Comparison of ENCODE assay signal across 17 mouse cellular contexts in the genomic region with DNA sequence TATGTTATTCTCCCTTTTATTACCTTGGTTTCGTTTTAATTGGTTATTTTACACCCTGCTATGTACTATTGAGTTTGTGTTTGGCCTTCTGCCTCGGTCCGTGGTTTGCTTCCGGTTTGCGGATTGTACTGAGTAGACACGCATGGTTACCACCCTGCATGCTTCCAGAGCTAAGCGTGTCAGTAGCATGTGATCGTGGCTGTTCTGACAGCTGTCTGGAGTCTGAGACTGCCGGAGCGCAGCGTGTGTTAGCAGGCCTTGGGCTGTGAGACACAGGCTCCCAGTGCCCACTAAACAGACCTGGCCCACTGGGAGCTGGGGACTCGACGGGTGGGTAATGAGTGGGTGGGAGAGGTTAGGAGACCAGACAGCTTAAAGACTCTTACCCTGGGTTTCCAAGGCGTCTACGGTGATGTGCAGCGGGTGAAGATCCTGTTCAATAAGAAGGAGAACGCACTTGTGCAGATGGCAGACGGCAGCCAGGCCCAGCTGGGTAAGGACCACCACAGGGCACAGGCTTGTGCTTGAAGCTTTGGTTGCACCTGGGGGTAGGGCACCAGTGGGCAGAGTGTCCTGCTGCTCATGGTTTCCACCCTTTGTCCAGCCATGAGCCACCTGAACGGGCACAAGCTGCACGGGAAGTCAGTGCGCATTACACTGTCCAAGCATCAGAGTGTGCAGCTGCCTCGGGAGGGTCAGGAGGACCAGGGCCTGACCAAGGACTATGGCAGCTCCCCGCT. TPM values are rescaled to one million over a fixed set of nuclear protein-coding genes. Genes with fewer than 3 reads are reported as not detected.
A peak's percentile ranks its signal among the peaks of the same experiment; 100 is the strongest.
DNase-seq lines count a peak whose midpoint lies in the region; ATAC-seq and TF ChIP-seq lines count a peak whose summit lies in the region.
"Had no signal": no experiment of that assay in that cellular context is flagged by ENCODE, and none has a peak within 500 bp of the region (broad histone marks: within the 10 kb centered on the region; RNA-seq: fewer than 3 reads in every experiment).

No protein-coding gene starts in this region.

- TF ChIP-seq CTCF in kidney, adult 2 months (conservative IDR thresholded peaks at IDR 0.05; ENCODE audit: insufficient read depth, insufficient read length, low read depth, low read length): no peak

- no peak overlapping the region for H3K4me2 ChIP-seq in neural tube, embryonic 11.5 days (ENCODE audit: low read depth)
- no peak overlapping the region for H3K4me2 ChIP-seq in forebrain, embryonic 14.5 days (ENCODE audit: low read length)

- peaks cover 20% of the 10 kb centered on the region for H3K36me3 ChIP-seq in kidney, adult 2 months (ENCODE audit: control insufficient read depth, insufficient read depth, low read length)
- peaks cover 61% of the 10 kb centered on the region for H3K36me3 ChIP-seq in neural tube, embryonic 11.5 days (ENCODE audit: control insufficient read depth, insufficient read depth, low read length)
- peaks cover 93% of the 10 kb centered on the region for H3K36me3 ChIP-seq in forebrain, embryonic 14.5 days (ENCODE audit: control insufficient read depth, insufficient read depth, low read length)

- WGBS in kidney, adult 2 months: 44% methylated on average over 23 of the region's 23 CpGs
- 86% methylated on average over 23 of the region's 23 CpGs for WGBS in neural tube, embryonic 11.5 days
- 80% methylated on average over 23 of the region's 23 CpGs for WGBS in forebrain, embryonic 14.5 days

- peak; percentile 34 for DNase-seq in cerebellum, adult 9-11 months
- no peak for DNase-seq in cerebellum, postnatal 4 days (ENCODE audit: low spot score in 2 of 2)
- peak; percentile 59 for DNase-seq in kidney, adult 2 months
- DNase-seq in kidney, adult 18-20 months: no peak
- no peak for DNase-seq in neural tube, embryonic 11.5 days (ENCODE audit: low spot score)
- no peak for DNase-seq in neural tube, embryonic 10.5 days (ENCODE audit: extremely low spot score, low spot score)
- no peak for DNase-seq in urinary bladder, postnatal 25 days (ENCODE audit: low spot score)
- no peak for DNase-seq in forebrain, embryonic 14.5 days (ENCODE audit: low spot score)
- DNase-seq: adrenal gland, postnatal 14 days; heart, adult 18-20 months; heart, postnatal 36 days; layer of hippocampus, adult 9-11 months had no signal

- no peak overlapping the region for H3K9ac ChIP-seq in neural tube, embryonic 11.5 days (ENCODE audit: low read length)
- H3K9ac ChIP-seq in forebrain, embryonic 14.5 days (ENCODE audit: low read length): no peak overlapping the region
- H3K9ac ChIP-seq: liver, embryonic 14.5 days had no signal

- peak overlapping the region; percentile 34; the same call in 1 of the 2 replicates for H3K27ac ChIP-seq in kidney, adult 2 months (ENCODE audit: insufficient read depth, low read depth, low read length)
- H3K27ac ChIP-seq in neural tube, embryonic 11.5 days (ENCODE audit: low read depth, low read length): peak overlapping the region; percentile 20; the same call in 1 of the 2 replicates
- H3K27ac ChIP-seq in forebrain, embryonic 14.5 days (ENCODE audit: low read depth, low read length): no peak overlapping the region
- H3K27ac ChIP-seq: liver, embryonic 14.5 days had no signal

- ATAC-seq in neural tube, embryonic 11.5 days (ENCODE audit: insufficient read depth, low FRiP score, low TSS enrichment): no peak
- no peak for ATAC-seq in forebrain, embryonic 14.5 days

- no peaks in the 10 kb centered on the region for H3K9me3 ChIP-seq in neural tube, embryonic 11.5 days (ENCODE audit: control insufficient read depth, low read length)
- no peaks in the 10 kb centered on the region for H3K9me3 ChIP-seq in forebrain, embryonic 14.5 days (replicated peaks; ENCODE audit: control insufficient read depth, low read length)

- H3K27me3 ChIP-seq in kidney, adult 2 months (replicated peaks; ENCODE audit: control insufficient read depth, insufficient read depth, low read length): no peaks in the 10 kb centered on the region
- H3K27me3 ChIP-seq in neural tube, embryonic 11.5 days (ENCODE audit: control insufficient read depth, insufficient read depth, low read length): no peaks in the 10 kb centered on the region
- no peaks in the 10 kb centered on the region for H3K27me3 ChIP-seq in forebrain, embryonic 14.5 days (replicated peaks; ENCODE audit: control insufficient read depth, insufficient read depth, low read length)

- no peak for TF ChIP-seq POLR2A in kidney, adult 2 months (IDR thresholded peaks at IDR 0.05; ENCODE audit: low read depth, low read length)

- H3K4me1 ChIP-seq in kidney, adult 2 months (ENCODE audit: control insufficient read depth, insufficient read depth, low read length): peaks cover 58% of the 10 kb centered on the region
- H3K4me1 ChIP-seq in neural tube, embryonic 11.5 days (ENCODE audit: control insufficient read depth, insufficient read depth, low read length): peaks cover 13% of the 10 kb centered on the region
- peaks cover 20% of the 10 kb centered on the region for H3K4me1 ChIP-seq in forebrain, embryonic 14.5 days (ENCODE audit: control insufficient read depth, insufficient read depth, low read length)

- no peak overlapping the region for H3K4me3 ChIP-seq in kidney, adult 2 months (ENCODE audit: insufficient read depth, low read depth, low read length)
- H3K4me3 ChIP-seq in neural tube, embryonic 11.5 days (ENCODE audit: low read depth, low read length): no peak overlapping the region
- no peak overlapping the region for H3K4me3 ChIP-seq in forebrain, embryonic 14.5 days (ENCODE audit: low read depth, low read length)
- H3K4me3 ChIP-seq: erythroblast, embryonic 14.5 days had no signal

RNA-seq across cellular contexts. Expression of a gene that starts 8.0 kb away (rescaled TPM):
- polyA plus RNA-seq in kidney, adult 2 months (2012; rRNA removed): 184 and 198 TPM in 2 replicates
- polyA plus RNA-seq in neural tube, embryonic 11.5 days (2014; fragmentation: Nextera tagmentation; extraction: Ambion mirVana): 215 and 216 TPM in 2 replicates
- polyA plus RNA-seq in forebrain, embryonic 14.5 days (2014; fragmentation: Nextera tagmentation; extraction: Ambion mirVana): 98.2 and 109 TPM in 2 replicates

RNA-seq across cellular contexts. Expression of a gene that starts 12.1 kb away (rescaled TPM):
- 0.67 and 0.99 TPM in 2 replicates for polyA plus RNA-seq in kidney, adult 2 months (2012; rRNA removed)
- 12.5 and 13.7 TPM in 2 replicates for polyA plus RNA-seq in neural tube, embryonic 11.5 days (2014; fragmentation: Nextera tagmentation; extraction: Ambion mirVana)
- polyA plus RNA-seq in forebrain, embryonic 14.5 days (2014; fragmentation: Nextera tagmentation; extraction: Ambion mirVana): 16.9 and 17.1 TPM in 2 replicates

RNA-seq across cellular contexts. Expression of a gene that starts 12.2 kb away (rescaled TPM):
- polyA plus RNA-seq in kidney, adult 2 months (2012; rRNA removed): 2.7 and 3.2 TPM in 2 replicates
- 142 and 156 TPM in 2 replicates for polyA plus RNA-seq in neural tube, embryonic 11.5 days (2014; fragmentation: Nextera tagmentation; extraction: Ambion mirVana)
- polyA plus RNA-seq in forebrain, embryonic 14.5 days (2014; fragmentation: Nextera tagmentation; extraction: Ambion mirVana): 224 and 298 TPM in 2 replicates

RNA-seq across cellular contexts. Expression of a gene that starts 23.8 kb away (rescaled TPM):
- 0.10 TPM in 1 of 2 replicates, not detected in the other for polyA plus RNA-seq in kidney, adult 2 months (2012; rRNA removed)
- polyA plus RNA-seq in neural tube, embryonic 11.5 days (2014; fragmentation: Nextera tagmentation; extraction: Ambion mirVana): 0.66 TPM in 1 of 2 replicates, not detected in the other
- polyA plus RNA-seq in forebrain, embryonic 14.5 days (2014; fragmentation: Nextera tagmentation; extraction: Ambion mirVana): 0.36 TPM in 1 of 2 replicates, not detected in the other
- polyA plus RNA-seq: cortical plate, adult 2 months; urinary bladder, adult 2 months had no signal

RNA-seq across cellular contexts. Expression of a gene that starts 28.4 kb away (rescaled TPM):
- polyA plus RNA-seq in kidney, adult 2 months (2012; rRNA removed): 1,335 and 2,389 TPM in 2 replicates
- not detected in 2 replicates for polyA plus RNA-seq in neural tube, embryonic 11.5 days (2014; fragmentation: Nextera tagmentation; extraction: Ambion mirVana)
- not detected in 2 replicates for polyA plus RNA-seq in forebrain, embryonic 14.5 days (2014; fragmentation: Nextera tagmentation; extraction: Ambion mirVana)
- polyA plus RNA-seq: erythroblast, embryonic 14.5 days; stomach, embryonic 16.5 days had no signal

Comparison
In these comparisons a context has a peak if more than half of its experiments do, and no peak if none do; other contexts are left out.
1. DNase-seq: peak in cerebellum, adult 9-11 months (single experiment) and kidney, adult 2 months (single experiment); none in cerebellum, postnatal 4 days (0 of 2), kidney, adult 18-20 months (single experiment), neural tube, embryonic 11.5 days (single experiment), neural tube, embryonic 10.5 days (single experiment), urinary bladder, postnatal 25 days (single experiment) and forebrain, embryonic 14.5 days (single experiment).
2. RNA of a gene that starts 12.2 kb away (polyA plus RNA-seq): 224 to 298 TPM in forebrain, embryonic 14.5 days and 142 to 156 TPM in neural tube, embryonic 11.5 days; 2.7 to 3.2 TPM in kidney, adult 2 months; every median in the first group is over 10 times any median in the second.